Mouse (Mus musculus): ENCODE measurements around the gene Polr2g. TPM values are rescaled to one million over a fixed set of nuclear protein-coding genes. Genes with fewer than 3 reads are reported as not detected.

Polr2g gene
- polyA plus RNA-seq, 1 experiment from 2014 or later, result 163 TPM

DNA sequence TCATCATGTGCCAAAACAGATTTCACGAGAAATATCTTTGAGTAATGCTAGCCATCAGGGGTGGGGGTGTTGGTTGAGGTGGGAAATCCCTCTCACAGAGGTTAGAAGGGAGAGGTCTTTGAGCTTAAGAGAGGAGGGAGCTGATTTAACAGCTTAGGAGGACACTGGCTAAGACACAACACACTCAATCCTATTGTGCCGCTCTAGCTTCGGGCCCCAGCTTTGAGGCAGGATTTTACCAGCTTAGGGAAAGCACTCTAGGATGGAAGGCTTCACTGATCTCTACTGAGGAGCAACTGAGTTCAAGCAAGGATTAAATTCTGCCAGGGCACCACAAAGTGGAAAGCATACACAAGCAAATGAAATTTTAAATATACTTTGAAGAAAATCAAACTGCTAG is 18.6 kb upstream of the Polr2g start:
- H3K9ac ChIP-seq, result peak overlapping the region; percentile 3
- no peak for TF ChIP-seq CTCF (IDR thresholded peaks at IDR 0.05; ENCODE audit: low read depth)
- H3K36me3 ChIP-seq (ENCODE audit: insufficient read depth), result peaks cover 51% of the 10 kb centered on the region

DNA sequence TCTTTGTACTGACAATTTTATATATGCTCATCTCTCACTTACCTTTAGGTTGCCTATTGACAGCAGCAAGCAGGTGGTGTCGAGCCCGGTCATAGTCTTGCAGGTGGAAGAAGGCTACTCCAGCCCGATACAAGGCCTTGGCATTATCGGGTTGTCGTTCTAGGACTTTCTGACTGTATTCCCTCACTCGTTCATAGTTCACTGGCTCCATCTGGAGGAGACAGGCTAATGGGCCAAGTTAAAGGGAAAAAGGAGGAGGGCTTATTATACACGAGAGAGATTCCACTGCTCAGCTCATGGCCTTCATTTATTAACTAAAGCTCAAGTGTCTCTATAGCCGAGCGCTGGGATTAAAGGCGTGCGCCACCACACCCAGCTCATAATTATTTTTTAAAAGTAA is 17.4 kb upstream of the Polr2g start:
- DNase-seq, result no peak
- Histone ChIP-seq H3K9ac (no peak overlapping the region), H3K27me3 (ENCODE audit: insufficient read depth, low read length) (no peaks in the 10 kb centered on the region), H3K4me3 (ENCODE audit: low read depth, low read length) (no peak overlapping the region), H3K36me3 (ENCODE audit: insufficient read depth) (peaks cover 62% of the 10 kb centered on the region), H3K27ac (ENCODE audit: low read depth) (no peak overlapping the region), H3K4me1 (ENCODE audit: insufficient read depth) (peaks cover 11% of the 10 kb centered on the region), H3K9me3 (ENCODE audit: low read depth, low read length) (no peaks in the 10 kb centered on the region), H3K4me2 (no peak overlapping the region)
- WGBS, result 74% methylated on average over 11 of the region's 11 CpGs
- no peak; the same call in 1 of the 2 replicates for TF ChIP-seq CTCF (IDR thresholded peaks at IDR 0.05; ENCODE audit: low read depth)
- no peak for ATAC-seq (ENCODE audit: insufficient read depth)

More for the DNA sequence above, 18.6 kb upstream of the Polr2g start:
- Histone ChIP-seq H3K27me3 (ENCODE audit: insufficient read depth, low read length) (no peaks in the 10 kb centered on the region), H3K27ac (ENCODE audit: low read depth) (no peak overlapping the region), H3K4me1 (ENCODE audit: insufficient read depth) (peaks cover 13% of the 10 kb centered on the region), H3K4me2 (peak overlapping the region; percentile 80), H3K9me3 (ENCODE audit: low read depth, low read length) (no peaks in the 10 kb centered on the region), H3K4me3 (ENCODE audit: low read depth, low read length) (peak overlapping the region; percentile 100)
- ATAC-seq (ENCODE audit: insufficient read depth) (no peak), DNase-seq (no peak)
- WGBS, result 71% methylated on average over 3 of the region's 3 CpGs

DNA sequence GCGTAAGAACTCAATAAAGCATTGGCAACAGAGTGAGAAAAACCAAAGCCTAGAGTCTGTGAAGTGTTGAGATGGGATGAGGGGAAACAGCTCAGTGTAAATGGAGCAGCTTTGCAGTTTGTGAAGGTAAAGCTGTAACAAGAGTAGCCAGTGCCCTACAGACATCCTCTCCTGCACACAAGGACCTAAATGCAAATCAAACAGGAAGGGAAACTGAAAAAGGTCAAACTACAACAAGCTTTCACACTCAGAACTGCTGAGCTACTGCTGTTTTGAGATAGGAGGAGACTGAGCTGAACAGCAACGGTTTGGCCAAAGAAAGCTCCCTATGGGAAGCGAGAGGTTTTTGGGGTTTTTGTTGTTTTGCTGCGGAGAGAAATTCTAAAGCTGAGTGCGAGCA is 8.4 kb upstream of the Polr2g start:
- no peaks in the 10 kb centered on the region for H3K9me3 ChIP-seq (ENCODE audit: low read depth, low read length)
- no peak for TF ChIP-seq CTCF (IDR thresholded peaks at IDR 0.05; ENCODE audit: low read depth)
- no peak overlapping the region for H3K4me3 ChIP-seq (ENCODE audit: low read depth, low read length)
- H3K27ac ChIP-seq (ENCODE audit: low read depth), result no peak overlapping the region
- 0 out of 2 replicates have a peak, but pooled peaks cover 3% of the 10 kb centered on the region for H3K4me1 ChIP-seq (ENCODE audit: insufficient read depth)
- ATAC-seq (ENCODE audit: insufficient read depth) (no peak), DNase-seq (no peak)
- no peak overlapping the region for H3K9ac ChIP-seq
- WGBS, result 91% methylated on average over 5 of the region's 5 CpGs
- no peak overlapping the region for H3K4me2 ChIP-seq
- peaks cover 71% of the 10 kb centered on the region for H3K36me3 ChIP-seq (ENCODE audit: insufficient read depth)
- H3K27me3 ChIP-seq (ENCODE audit: insufficient read depth, low read length), result no peaks in the 10 kb centered on the region

DNA sequence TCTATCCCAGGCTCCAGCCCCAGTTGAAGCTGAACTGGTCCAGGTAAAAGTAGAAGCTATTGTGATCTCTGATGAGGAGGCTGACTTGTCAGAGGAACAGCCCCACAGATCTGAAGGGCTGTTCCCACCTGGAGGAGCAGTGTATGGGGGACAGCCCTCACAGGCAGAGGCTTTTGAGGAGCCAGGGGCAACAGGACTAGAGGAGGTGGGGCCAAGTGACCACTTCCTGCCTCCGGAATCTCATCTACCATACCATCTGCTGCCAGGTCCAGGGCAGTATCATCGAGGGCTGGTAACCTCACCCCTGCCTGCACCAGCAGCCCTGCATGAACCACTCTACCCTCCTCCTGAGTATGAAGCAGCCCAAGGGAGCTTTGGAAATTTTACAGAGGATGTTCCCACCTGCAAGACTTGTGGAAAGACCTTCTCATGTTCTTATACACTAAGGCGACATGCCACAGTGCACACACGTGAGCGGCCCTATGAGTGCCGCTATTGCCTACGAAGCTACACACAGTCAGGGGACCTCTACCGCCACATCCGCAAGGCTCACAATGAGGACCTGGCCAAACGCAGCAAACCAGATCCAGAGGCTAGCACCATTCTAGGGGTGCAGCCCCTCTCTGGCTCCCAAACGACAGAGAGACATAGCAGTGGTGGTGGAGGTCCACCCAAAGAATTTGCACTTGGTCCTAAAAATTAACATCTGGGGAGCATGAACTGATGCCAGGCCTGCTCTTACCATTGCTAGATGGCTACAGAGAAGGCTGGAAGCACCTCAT is 5.7 kb upstream of the Polr2g start:
- no peak for TF ChIP-seq CTCF (IDR thresholded peaks at IDR 0.05; ENCODE audit: low read depth)
- H3K27me3 ChIP-seq (ENCODE audit: insufficient read depth, low read length), result no peaks in the 10 kb centered on the region
- no peak for ATAC-seq (ENCODE audit: insufficient read depth)
- DNase-seq, result no peak
- H3K36me3 ChIP-seq (ENCODE audit: insufficient read depth), result peaks cover 46% of the 10 kb centered on the region
- H3K27ac ChIP-seq (ENCODE audit: low read depth), result no peak overlapping the region
- no peak overlapping the region for H3K4me2 ChIP-seq
- WGBS, result 85% methylated on average over 11 of the region's 11 CpGs
- 0 out of 2 replicates have a peak, but pooled peaks cover 3% of the 10 kb centered on the region for H3K4me1 ChIP-seq (ENCODE audit: insufficient read depth)
- no peak overlapping the region for H3K4me3 ChIP-seq (ENCODE audit: low read depth, low read length)
- H3K9ac ChIP-seq, result no peak overlapping the region
- H3K9me3 ChIP-seq (ENCODE audit: low read depth, low read length), result no peaks in the 10 kb centered on the region

DNA sequence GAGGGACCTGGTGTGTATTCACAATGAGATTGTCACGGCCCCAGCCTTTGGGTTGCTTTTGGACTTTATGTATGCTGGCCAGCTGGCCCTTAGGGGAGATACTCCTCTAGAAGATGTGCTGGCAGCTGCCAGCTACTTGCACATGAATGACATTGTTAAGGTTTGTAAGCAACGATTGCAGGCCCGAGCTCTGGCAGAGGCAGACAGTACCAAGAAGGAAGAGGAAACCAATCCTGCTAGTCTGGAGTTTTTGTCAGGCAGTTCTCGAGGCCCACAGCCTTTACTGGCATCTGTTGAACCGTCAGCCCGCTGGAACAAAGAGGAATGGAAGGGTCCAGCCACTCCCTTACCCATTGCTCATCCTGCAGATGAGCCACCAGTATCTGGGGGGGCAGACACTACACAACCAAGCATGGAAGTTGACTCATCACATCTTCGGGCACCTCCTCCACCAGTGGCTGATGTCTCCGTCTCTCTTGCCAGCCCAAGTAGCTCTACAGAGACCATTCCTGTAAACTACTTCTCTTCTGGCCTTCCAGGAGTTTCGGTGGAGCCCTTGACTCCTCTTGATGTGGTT is 4.9 kb upstream of the Polr2g start:
- Histone ChIP-seq H3K9ac (0 out of 2 replicates have a peak overlapping the region, but pooled peaks have one; percentile 0), H3K4me3 (ENCODE audit: low read depth, low read length) (peak overlapping the region; percentile 60), H3K27ac (ENCODE audit: low read depth) (peak overlapping the region; percentile 88; the same call in 1 of the 2 replicates), H3K4me2 (peak overlapping the region; percentile 85), H3K36me3 (ENCODE audit: insufficient read depth) (peaks cover 38% of the 10 kb centered on the region), H3K4me1 (ENCODE audit: insufficient read depth) (0 out of 2 replicates have a peak, but pooled peaks cover 3% of the 10 kb centered on the region), H3K27me3 (ENCODE audit: insufficient read depth, low read length) (no peaks in the 10 kb centered on the region), H3K9me3 (ENCODE audit: low read depth, low read length) (no peaks in the 10 kb centered on the region)
- no peak for TF ChIP-seq CTCF (IDR thresholded peaks at IDR 0.05; ENCODE audit: low read depth)
- 90% methylated on average over 9 of the region's 9 CpGs for WGBS
- no peak for ATAC-seq (ENCODE audit: insufficient read depth)
- no peak for DNase-seq

DNA sequence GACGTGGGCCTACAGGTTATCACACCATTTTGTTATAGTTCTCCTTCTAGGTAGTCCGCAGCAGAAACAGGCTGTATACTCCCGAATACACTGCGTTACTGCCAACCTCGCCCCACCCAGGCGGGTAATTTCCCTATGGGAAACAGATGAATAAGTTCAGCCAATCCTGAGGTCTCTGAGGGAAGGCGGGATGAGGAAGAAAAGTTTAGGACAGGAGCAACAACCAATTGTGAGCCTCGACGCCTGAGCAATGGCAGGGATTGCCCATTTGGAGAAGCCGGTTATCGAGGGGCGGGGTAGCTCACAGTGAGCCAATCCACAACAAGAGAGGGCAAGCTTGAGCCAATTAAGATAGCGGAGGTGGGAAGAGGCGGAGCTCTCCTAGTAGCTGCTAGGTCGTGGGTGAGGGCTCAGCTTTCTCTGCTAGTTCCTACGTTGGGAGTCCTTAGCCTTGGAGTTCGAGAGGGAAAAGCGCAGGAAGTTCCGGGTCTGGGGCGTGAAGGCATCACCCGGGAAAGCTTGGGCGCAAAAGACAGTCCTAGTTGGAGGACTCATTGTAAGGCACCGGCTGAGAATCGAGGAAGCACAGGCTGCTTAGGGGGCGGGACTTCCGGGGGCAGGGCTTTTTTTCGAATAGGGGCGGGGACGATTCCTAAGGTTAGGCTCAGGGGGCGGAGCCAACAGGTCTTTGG is 3.9 kb upstream of the Polr2g start, which contains the start of gene Zbtb3:
Zbtb3 (plus strand) TSS at position 426 of the 692 bp plus-strand sequence.
- ATAC-seq (ENCODE audit: insufficient read depth) (peak; percentile 97), DNase-seq (peak; percentile 97)
- Histone ChIP-seq H3K36me3 (ENCODE audit: insufficient read depth) (peaks cover 29% of the 10 kb centered on the region), H3K4me2 (peak within 1 kb of the TSS; percentile 85), H3K27me3 (ENCODE audit: insufficient read depth, low read length) (no peaks in the 10 kb centered on the region), H3K4me3 (ENCODE audit: low read depth, low read length) (peak within 1 kb of the TSS; percentile 60), H3K4me1 (ENCODE audit: insufficient read depth) (0 out of 2 replicates have a peak, but pooled peaks cover 3% of the 10 kb centered on the region), H3K9me3 (ENCODE audit: low read depth, low read length) (no peaks in the 10 kb centered on the region), H3K9ac (peak within 1 kb of the TSS; percentile 55), H3K27ac (ENCODE audit: low read depth) (peak within 1 kb of the TSS; percentile 88)
- no peak for TF ChIP-seq CTCF (IDR thresholded peaks at IDR 0.05; ENCODE audit: low read depth)
- WGBS, result under 1% methylated on average over 30 of the region's 30 CpGs
